Mouse (Mus musculus): ENCODE data around the gene Hspe1.

GRCm38 (mm10) chr1:55092469-55092868 is 4.5 kb downstream of the Hspe1 start:
- no peak for TF ChIP-seq CTCF (IDR thresholded peaks at IDR 0.05; ENCODE audit: insufficient read depth, low read length)
- no peak for TF ChIP-seq POLR2A (IDR thresholded peaks at IDR 0.05; ENCODE audit: borderline replicate concordance, extremely low read depth, low read depth, low read length)

Measured in lung, adult 2 months (tissue).